Mouse (Mus musculus) layer of hippocampus, adult 9-10 months (tissue): Measurements from ENCODE around the gene Dcst2.

Experiments used
- DNase-seq: peaks from one replicate; pipeline ENCODE4 v3.0.0; 2022; ENCODE audit warnings: low spot score

The Dcst2 gene

DNA sequence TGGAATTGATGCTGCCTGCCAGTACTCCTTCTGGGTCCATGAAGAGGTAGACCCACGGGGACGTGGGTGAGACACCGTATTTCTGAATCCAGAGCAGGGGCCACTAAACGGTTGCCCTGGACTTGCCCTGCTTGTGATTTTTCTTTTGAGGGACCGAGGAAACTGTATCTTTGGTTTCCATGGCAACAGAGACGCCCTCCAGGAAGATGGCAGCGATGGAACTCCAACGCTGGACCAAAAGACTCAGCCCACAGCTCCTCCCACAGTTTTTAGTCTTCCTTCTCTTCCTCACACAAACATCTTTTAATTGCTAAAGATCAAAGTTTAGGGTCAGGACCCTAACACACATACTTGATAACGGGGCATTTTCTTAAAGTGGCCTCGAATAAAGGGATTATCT, 29.8 kb upstream of the Dcst2 start:
- DNase-seq = no peak

DNA sequence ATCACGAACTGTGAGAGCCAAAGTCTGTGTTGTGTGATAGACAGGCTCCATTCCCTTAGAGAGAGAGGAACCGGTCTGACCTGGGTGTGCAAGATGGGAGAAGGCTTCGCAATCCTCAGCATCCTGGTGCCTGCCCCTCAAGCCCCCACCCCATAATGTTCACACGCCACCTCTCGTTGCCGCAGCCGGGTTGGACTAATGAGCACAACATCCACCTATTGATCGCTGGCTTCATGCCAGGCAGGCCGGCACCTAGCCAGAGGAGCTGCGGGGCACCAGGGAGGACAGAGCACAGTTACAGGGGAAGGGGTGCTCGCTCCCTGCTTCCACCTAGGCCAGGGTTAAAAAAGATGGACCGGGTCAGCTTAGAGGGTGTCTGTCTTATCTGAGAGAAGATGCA, 29.3 kb upstream of the Dcst2 start:
- no peak for DNase-seq

DNA sequence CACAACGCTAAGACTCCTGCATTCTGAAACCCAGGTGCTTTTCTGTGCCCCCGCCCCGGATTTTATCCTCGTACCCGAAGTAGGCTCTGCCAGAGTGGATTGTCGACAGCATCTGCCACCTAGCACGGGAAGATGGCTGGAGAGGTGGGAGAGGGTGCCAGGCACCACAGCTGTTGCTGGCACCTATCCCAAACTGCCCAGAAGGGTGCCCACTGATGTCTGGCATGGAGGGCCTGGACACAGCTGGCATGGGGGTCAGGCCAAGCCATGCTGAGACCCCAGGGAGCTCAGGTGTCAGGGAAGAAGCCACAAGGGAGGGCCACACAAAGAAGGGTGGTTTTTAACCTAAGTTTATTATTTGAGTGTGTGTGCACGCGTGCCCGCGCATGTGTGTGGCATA, 28.7 kb upstream of the Dcst2 start:
- no peak for DNase-seq

DNA sequence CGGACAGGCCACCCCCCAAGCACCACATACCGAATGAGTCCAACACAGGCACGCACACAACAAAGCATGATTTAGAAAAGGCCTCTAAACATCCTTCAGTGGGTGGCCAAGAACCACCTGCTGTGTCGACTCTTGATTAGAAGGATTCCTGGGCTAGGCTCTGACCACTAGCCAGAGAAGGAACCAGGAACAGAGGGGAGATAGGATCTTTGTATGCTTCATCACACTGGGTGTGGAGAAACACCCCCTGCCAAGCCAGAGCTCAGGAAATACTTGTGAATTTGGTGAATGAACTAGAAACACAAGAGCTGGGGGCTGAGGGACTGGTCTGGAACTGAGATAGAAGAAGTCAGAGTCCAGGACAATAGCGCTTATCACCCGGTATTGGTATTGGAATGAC, 25.2 kb upstream of the Dcst2 start:
- no peak for DNase-seq

DNA sequence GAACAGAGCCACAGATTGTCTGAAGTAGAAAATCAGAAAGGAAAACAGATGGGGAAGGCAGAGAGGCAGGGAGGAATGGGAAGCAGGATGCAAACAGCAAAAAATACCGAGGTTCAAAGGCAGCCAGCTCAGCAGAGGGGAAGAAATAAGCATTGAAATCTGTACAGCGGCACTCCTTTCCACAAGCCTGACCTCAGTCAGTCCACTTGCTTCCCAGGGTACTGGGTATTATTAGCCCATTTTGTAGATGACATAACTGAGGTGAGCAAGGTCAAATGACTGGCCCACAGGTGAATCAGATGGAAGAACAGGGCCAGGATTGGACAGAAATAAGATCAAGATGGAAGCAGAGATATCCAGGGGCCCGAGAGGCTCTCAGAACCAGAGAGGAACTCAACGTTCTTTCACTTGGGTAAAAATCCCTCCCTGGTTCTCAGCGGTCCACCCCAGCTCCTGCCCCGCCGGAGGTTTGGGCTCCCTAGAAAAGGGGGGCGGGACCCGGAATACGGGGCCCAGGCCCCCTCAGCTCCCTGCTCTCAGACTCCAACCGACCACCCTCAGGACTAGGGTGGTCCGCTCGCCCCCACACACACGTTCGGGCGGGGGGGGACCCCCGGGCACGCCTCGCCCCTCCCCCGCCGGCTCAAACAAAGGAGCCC, 24.6 kb upstream of the Dcst2 start:
- DNase-seq = no peak

DNA sequence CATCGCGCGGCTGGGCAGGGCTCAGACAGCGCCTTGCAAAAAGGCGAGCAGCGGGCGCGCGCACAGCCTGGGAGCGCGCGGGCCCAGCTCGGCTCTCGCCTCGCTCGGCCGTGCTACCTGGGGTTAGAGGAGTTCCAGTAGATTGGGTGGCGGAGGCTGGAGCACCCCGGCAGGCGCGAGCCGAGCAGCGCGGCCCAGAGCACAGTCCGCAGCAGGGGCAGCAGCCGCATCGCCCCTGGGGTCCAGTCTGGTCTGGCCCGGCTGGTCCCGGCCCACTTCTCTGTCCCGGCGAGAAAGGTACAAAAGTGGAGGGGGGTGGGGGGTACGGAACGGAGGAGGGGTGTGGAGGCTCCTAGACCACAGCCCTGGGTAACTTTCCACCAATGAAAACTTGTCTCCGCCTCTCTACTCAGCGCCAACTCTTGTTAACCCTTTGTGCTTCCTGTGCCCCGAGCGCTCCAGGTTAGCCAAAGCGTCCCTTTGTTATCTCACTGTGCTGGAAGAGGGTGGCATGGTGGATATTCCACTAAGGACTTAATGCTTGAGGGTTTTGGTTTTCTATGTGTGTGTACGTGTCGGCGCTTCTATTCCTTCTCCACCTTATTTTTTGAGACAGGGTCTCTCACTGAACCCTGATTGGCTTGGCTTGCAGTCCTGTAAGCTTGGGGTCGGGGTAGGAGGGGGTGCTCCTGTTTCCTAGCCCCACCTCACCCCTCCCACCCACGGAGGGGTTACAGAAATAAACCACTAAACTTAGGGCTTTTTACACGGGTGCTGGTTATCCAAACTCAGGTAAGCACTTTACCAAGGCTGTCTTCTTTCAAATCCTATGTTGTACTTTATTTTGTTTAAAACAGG, 23.8 kb upstream of the Dcst2 start, which contains the start of gene Efna4:
TSS of gene Efna4 (minus strand) at position 308 of the 858 bp plus-strand sequence.
- DNase-seq = no peak

DNA sequence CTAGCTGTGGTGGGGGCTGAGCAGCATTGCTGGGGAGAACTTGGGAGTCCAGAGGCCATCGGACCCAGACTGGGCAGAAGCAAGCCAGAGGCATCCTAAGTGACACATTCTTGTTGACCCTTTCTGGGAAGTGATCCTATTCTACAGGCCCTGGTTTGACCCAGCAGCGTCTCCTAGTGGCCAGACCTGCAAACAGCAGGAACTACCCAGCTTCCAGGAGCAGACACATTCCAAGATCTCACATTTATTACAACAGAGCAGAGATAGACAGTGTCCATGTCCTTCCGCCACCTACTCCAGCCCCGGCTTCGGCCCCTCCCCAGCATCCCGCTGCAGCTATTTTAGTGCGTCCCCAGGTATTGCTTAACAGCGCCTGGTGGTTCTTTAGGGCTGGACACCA, 22.4 kb upstream of the Dcst2 start:
- DNase-seq = no peak

DNA sequence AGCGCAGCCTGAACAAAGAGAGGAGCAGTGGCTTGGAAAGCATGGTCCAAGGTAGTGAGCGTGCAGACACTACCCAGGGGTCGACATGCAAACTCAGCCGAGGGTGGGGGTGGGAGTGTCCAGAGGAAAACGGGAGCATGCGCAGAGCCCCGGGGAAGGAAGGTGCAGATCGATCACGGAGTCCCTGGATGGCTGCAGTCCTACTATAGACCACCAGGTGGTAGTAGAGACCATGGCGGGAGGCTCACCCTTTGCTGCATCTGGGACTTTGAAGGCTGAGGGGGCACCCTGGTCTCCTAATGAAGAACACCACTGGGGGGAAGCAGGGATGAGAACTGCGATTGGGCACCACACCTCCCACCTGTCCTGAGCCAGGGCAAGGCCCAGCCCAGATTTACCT, 21.3 kb upstream of the Dcst2 start:
- DNase-seq = no peak

DNA sequence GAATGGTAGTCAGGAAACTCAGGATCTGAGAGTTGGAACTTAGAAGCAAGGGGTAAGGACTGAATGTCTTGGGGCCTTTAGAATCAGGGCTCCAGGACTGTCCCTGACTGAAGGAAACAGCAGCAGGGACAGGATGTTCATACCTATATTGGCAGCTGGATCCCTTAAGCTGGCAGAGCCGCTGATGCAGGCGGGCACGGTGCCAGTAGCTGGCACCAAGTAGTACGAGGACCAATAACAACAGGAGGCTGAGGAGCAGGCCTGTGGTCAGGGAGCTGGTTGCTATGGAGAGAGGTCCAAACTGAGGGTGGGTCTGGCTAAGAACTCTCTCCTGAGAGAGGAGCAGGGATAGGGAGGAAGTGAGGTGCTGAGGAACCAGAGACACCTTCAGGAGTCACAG, 20.0 kb upstream of the Dcst2 start:
- DNase-seq = no peak

DNA sequence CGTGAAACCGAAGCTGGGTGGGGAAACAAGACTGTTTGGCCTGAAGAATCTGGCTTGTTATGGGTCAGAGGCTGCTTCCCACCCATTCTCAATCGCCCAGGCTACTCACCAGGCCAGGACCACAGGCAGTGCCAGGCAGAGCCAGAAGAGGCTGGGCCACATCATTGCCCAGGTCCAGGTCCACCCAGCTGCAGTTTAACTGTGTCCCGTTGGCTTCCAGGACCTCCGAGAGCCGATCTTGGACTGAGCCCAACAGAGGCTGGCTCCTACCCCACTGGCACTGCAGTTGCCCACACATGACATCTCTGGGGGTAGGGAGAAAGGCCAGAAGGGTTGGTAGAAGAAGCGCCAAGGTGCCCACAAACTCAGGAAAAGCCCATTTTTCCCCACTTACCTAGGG, 18.5 kb upstream of the Dcst2 start:
- DNase-seq = no peak

DNA sequence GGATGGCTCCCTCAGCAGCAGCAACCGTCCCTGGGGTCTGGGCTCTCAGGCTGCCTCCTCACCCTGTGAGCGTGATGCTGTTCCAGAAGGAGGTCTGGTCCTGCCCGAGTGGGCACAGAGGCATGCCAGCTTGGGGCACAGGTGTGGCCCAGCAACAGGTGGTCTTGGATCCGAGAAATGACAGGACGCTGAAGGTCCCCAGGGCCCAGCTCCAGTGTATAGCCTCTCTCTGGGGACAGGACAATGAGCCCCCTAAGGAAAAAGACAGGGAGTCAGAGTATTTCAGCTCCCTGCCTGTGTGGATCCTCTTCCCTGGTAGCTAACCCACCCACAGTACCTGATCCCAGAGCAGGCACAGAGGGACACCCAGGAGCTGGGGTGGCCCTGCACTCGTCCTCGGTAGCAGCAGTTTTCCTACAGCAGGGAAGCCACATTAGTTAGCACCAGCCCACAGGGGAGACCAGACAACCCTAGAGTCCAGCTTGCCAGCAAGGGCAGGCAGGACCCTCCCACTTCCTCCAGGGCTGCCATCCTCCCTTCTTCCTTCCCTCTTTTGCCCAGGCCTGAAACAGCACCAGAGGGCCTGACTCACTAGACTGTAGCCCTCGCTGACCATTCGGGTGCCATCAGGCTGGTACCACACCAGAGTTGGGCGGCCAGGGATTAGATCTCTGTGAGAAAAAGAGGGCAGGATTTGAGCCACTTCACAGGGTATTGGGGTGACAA, 14.8 kb upstream of the Dcst2 start:
- no peak for DNase-seq

DNA sequence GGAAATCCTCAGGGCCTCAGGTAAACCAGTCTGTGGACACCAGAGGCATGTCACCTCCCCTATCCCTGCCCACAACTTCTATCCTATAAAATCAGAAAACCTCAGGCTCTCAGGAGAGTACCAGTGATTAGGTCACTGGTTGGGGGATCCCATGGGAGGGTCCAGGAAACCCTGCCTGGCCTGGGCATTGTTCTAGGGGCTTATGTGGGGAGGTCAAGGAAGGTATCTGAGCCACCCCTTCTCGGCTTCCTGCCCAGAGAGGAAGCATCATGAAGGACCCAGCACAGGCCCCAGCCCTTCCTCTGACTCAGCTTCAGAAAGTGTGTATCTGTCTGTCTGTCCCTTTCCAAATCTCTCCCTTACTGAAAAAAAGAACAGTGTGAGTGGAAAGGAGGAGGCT, 13.9 kb upstream of the Dcst2 start:
- no peak for DNase-seq

DNA sequence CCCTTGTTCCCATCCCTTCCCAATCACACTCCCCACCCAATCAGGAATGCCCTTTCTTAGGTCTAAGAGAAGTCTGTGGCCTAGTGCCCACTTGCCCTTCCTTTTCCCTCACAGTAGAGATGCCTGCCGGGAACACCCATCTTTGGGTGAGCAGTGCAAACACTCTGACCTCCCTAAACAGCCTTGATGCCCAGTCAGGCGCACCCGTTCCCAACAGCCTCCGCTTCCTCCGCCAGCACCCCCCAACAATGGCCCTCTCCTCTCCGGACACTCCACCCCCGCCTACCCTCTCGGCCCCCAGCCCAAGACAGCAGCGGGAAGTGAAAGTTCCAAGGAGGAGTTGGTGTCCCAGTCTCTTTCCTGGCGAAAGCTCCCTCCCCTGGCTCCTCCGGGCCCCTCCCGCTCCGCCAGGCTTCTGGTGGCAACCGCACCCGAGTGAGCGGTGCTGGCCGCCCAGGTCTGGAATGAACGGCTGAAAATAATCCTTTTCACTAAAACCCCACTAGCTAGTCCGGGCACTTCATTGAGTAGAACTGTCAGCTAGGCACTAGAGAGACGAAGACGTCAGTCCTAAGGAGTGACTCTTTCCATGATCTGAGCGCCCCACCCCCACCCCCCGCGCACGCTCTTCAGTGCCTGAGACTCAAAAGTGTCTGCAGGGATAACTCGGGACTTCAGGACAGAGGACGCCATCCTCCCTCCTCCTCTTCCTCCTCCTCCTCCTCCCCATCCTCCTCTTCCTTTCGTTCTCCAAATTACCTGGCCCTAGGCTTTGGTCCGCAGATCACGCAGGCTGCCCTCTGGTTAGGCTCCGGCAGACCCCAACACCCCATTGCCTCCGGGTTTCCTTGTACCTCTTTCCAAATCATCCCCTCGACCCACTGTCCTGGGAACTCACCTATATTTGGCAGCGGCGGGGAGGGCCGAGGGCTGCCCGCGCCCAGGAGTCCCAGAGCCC, 12.6 kb upstream of the Dcst2 start:
- no peak for DNase-seq

DNA sequence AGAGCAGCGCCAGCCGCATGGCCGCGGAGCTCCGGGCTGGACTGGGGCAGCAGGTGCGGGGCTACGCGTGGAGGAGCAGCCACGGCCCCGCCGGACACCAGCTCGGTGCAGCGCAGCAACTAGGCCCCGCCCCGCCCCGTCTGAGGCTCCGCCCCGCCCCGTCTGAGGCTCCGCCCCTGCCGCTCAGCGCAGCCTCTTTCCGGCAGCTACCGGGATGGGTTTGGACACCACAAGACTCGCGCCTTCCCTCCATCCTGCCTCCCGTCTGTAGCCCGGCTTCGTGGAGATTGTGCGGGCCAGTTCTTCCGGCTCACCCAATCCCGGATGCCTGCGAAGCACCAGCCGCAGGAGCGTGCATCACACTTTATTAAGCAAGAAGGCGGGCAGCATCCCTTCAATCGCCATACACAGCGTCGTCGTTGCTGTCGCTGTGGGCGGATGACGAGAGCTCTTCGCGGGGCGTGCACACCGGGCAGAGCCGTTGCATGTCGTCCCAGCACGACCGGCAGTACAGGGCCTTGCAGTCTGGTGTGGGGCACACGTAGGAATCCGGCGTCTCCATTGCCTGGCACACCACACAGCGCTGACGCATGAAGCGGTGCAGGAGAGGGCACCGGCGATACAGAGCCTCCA, 11.8 kb upstream of the Dcst2 start, which contains the start of gene Adam15:
TSS of gene Adam15 (minus strand) at position 128 of the 633 bp plus-strand sequence.
- DNase-seq = peak; percentile 62

DNA sequence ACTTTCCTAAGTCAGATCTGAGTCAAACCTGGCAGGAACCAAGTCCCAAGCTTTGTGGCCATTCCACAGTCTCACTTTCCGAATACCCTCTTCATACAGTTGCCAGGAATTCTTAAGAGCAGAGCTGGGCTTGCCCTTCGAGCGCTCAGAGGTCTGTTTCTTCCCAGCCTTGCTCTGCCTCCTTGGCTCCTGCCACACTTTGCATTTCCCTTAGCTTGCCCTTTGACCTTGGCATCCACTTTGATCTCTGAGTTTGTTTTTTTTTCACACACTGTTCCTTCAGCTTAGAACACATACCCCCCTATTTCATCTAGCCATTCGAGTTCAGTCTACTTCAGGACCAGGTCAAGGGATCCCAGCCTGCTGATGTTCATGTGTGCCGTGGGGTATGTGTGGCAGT, 10.5 kb upstream of the Dcst2 start:
- DNase-seq = no peak

DNA sequence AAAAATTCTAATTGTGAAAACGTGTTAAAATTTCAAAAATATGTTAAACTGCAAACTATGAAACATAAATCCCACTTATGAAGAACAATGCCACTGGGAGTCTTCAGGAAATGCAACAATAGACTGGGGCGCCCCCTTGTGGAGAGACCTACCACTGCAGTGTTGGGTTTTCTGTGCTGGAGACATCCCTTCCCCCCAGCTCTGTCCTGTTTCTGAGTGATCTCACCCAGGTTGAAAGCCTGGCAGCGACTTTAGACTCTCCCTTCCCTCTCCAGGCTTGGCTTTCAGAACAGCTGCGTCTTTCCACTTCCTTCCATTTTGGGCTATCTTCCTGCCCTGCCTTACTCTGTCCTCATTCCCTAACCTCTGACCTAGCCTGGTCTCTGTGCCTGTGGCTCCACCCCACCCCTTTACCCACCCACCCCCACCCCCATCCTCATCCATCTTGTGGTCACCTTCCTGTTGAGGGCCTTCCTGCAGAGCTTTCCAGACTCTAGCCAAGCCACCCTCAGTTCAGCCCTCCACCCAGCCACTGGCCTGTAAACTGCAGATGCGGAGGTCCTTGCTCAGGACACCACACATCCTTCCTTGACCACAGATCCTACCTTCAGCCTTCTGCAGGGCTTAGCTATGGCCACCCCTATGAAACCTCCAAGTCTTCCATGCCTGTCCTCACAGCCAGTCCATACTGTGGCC, 6.8 kb upstream of the Dcst2 start:
- DNase-seq = peak; percentile 83

DNA sequence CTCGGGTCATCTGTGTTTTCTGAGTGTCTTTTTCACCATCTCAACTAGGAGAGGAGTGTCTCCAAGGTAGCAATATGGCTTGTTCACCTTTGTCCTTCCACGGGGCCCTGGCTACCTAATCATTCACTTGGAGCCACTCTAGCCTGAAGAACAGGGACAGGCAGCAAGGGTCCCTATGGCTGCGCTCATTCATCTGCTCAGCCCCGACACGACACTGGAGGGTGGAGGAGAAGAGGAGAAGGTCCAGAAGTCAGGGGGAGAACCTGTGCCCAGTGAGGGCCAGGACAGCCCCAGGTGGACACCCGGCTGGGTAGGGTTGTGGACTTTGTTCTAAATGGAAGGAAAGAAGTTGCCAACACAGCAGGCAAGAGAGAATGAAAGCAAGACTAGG, 6.3 kb upstream of the Dcst2 start:
- no peak for DNase-seq

DNA sequence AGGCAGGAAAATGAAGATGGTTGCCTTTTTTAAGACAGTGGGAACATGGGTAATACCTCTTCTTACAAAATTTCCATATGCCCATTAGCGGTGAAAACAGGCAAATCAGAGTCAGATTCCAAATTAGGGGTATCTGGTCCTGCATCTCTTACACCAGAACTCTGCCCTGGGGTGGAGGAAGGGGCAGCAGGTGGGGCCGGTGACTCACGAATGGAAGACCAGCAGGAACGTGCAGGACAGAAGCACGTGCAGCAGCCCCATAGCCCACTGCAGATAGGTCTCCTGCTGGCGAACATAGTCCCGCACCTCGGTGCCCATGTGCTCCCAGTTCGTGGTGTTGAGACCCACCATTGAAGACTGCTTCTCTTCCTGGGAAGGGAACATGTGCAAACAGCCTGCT, 5.7 kb upstream of the Dcst2 start:
- DNase-seq = no peak

DNA sequence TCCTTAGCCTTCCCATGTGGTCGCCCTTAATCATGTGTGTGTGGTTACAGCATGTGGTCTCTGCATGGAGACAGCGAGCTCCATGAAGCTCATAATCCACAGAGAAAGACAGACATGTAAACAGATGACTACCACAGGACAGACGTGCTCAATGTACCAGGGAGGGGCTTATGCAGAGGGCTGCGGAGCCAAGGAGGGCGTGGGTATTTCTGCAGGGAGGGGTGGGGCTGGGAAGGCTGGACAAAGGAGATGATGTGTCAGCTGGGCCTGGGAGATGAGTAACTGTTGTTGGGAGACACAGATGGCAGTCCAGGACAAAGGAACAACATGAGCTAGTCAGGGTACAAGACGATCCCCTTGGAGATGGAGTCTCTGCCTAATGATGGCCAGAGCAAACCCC, 2.1 kb upstream of the Dcst2 start:
- no peak for DNase-seq

DNA sequence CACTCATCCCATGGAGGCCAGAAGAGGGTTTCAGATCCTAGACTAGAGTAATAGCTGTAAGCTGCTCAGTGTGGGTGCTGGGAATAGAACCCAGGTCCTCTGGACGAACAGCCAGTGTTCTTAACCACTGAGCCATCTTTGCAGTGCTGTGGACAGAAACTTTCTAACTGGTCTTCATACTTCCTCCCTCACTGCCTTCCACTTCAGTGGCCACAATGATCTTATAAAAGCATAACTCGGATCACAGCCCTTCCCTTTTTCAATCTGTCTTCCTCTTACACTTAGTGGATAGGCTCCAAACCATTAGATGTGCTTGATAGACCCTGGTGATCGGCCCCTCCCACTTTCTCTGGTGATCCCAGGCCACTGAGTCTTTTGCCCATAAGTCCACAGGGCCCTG, 1.5 kb upstream of the Dcst2 start:
- DNase-seq = no peak

DNA sequence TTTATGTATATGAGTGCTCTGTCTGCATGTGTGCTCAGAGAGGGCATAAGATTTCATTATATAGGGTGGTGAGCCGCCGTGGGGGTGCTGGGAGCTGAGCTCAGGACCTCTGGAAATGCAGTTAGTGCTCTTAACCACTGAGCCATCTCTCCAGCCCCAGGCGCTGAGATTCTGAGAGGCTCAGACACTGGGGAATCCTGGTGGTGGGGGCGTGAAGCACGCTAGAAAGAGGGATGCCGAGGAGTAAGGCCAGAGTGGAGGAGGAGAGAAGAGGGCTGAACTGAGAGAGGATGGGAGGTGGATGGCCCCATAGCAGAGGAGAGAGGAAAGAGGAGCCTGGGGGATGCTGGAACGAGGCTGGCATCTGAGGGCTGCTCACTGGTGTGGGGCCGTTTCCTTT, 2.9 kb downstream of the Dcst2 start:
- no peak for DNase-seq
